Mouse (Mus musculus): ENCODE measurements at regions not wholly inside any gene's neighbourhood (a gene's known extent, or its start where the extent isn't known, plus 50 kb on each side); places are given as distances from the start of the nearest gene placed in this dataset.

DNA sequence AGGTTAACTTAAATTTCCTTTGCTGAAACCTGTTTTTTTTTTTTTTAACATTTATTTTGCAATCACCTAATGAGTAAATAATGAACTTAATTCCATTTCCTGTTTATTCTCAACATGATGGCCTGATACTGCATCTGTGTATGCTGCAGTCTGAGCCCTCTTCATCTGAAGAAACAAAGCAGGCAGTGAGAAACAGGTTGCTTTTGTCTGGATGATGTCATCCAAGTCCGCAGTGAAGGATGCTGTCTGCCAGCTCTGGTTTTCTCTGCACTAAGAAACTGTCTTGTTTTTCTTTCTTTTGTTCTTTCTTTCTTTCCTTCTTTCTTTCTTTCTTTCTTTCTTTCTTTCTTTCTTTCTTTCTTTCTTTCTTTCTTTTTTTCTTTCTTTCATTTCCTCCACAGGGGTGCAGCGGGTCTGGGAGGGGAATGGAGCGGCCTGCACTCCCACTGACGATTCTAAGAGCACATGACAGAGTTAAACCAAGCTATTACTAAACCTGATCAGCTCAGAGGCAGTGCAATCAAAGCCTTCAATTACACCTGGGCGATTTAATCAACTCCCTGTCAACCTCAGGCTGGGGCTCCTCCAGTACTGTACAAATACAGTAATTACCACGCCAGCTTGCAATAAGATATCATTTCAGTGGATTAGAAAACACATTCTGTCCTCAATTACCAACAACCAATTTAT lies 204.0 kb downstream of the Fam76b start:
- no peak for TF ChIP-seq CTCF (IDR thresholded peaks at IDR 0.05; ENCODE audit: extremely low read depth, insufficient read length, insufficient replicate concordance, low read depth, low read length)
- TF ChIP-seq POLR2A (IDR thresholded peaks at IDR 0.05; ENCODE audit: low read depth, low read length) = no peak

All from small intestine, adult 2 months (tissue).